16 mouse cellular contexts compared by ENCODE assay signal in the genomic region with DNA sequence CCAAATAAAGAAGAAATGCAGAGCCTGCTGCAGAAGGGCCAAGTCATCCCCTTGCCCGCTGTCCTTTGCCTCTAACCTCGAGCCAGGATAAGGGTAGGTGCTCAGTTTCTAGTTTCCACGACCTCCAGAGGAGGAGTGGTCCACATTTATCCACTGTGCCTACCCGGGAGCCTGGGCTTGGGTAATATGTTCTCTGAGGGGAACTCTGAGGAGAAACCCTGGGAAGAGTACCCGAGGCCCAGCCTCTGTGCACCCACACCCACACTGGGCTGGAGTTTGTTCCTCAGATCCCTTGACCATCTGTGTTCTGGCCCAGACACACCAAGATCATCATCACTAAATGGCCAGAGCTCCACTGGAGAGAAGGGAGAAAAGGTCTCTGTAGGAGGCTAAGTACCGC.
"Had no signal": no experiment of that assay in that cellular context is flagged by ENCODE, and none has a peak within 500 bp of the region (broad histone marks: within the 10 kb centered on the region; RNA-seq: fewer than 3 reads in every experiment).

No protein-coding gene starts in this region.

- ATAC-seq: midbrain, embryonic 13.5 days; midbrain, embryonic 15.5 days had no signal

- H3K4me3 ChIP-seq: lung, embryonic 15.5 days; megakaryocyte, embryonic 14.5 days; midbrain, embryonic 13.5 days; midbrain, embryonic 15.5 days; myocyte; neural tube, embryonic 13.5 days; neural tube, embryonic 15.5 days; stomach, embryonic 15.5 days had no signal

- H3K9ac ChIP-seq: liver, postnatal 0 days; lung, embryonic 15.5 days; midbrain, embryonic 13.5 days; midbrain, embryonic 15.5 days; neural tube, embryonic 13.5 days; neural tube, embryonic 15.5 days; stomach, embryonic 15.5 days had no signal

- H3K36me3 ChIP-seq: lung, embryonic 15.5 days; midbrain, embryonic 13.5 days; midbrain, embryonic 15.5 days; neural tube, embryonic 13.5 days; neural tube, embryonic 15.5 days; stomach, embryonic 15.5 days had no signal

- DNase-seq: right cerebral cortex, postnatal 14 days; thymus, adult 2 months; thymus, postnatal 25 days; thymus, postnatal 4 days had no signal

- H3K27ac ChIP-seq: macrophage; midbrain, embryonic 13.5 days; midbrain, embryonic 15.5 days; neural tube, embryonic 13.5 days; neural tube, embryonic 15.5 days; stomach, embryonic 15.5 days; stomach, postnatal 0 days had no signal

- H3K4me1 ChIP-seq: midbrain, embryonic 13.5 days; neural tube, embryonic 15.5 days had no signal

- H3K4me2 ChIP-seq: lung, embryonic 15.5 days; midbrain, embryonic 11.5 days; midbrain, embryonic 13.5 days; midbrain, embryonic 15.5 days; neural tube, embryonic 13.5 days; neural tube, embryonic 15.5 days; stomach, embryonic 15.5 days had no signal

- H3K9me3 ChIP-seq: lung, embryonic 15.5 days; midbrain, embryonic 13.5 days; midbrain, embryonic 15.5 days; neural tube, embryonic 13.5 days; neural tube, embryonic 15.5 days; stomach, embryonic 15.5 days had no signal

- H3K27me3 ChIP-seq: lung, embryonic 15.5 days; midbrain, embryonic 13.5 days; midbrain, embryonic 15.5 days; neural tube, embryonic 13.5 days; neural tube, embryonic 15.5 days; stomach, embryonic 15.5 days had no signal
